Mouse (Mus musculus) lung, postnatal 0 days (tissue): ENCODE results near the gene Saa3.
A peak's percentile ranks its signal among the peaks of the same experiment; 100 is the strongest.

Experiments used
- CTCF ChIP-seq: IDR thresholded peaks from 2 replicates; pipeline ENCODE4 v1.5.1; 2016; ENCODE audit warnings: antibody characterized with exemption, mild to moderate bottlenecking
- EP300 ChIP-seq: IDR thresholded peaks from 2 replicates; pipeline ENCODE4 v1.6.1; 2016; ENCODE audit warnings: antibody characterized with exemption, mild to moderate bottlenecking, control low read depth

GRCm38 (mm10) chr7:46714518-46714917, 982 bp downstream of the Saa3 start:
- TF ChIP-seq CTCF: peak; percentile 92
- no peak for TF ChIP-seq EP300
